Mouse (Mus musculus) MEL (cell line): ENCODE results near the gene Ten1.

ENCODE experiments used
- CTCF ChIP-seq, 3 experiments: IDR thresholded peaks in 2 of 3; conservative IDR thresholded peaks in 1 of 3; 2 replicates each; pipeline ENCODE4 v1.5.1; 2011 to 2012; ENCODE audit warnings: low read length in 3 of 3, low read depth in 2 of 3, mild to moderate bottlenecking in 2 of 3, improper control_type of control experiment in 1 of 3, inconsistent platforms in 1 of 3, mixed read lengths in 1 of 3, moderate library complexity in 1 of 3; ENCODE audit not compliant: control insufficient read depth in 1 of 3, insufficient read depth in 1 of 3, poor library complexity in 1 of 3, severe bottlenecking in 1 of 3
- KAT2A ChIP-seq: conservative IDR thresholded peaks from 2 replicates; pipeline ENCODE4 v1.6.1; 2012; ENCODE audit warnings: low read depth, low read length, improper control_type of control experiment, inconsistent platforms

DNA sequence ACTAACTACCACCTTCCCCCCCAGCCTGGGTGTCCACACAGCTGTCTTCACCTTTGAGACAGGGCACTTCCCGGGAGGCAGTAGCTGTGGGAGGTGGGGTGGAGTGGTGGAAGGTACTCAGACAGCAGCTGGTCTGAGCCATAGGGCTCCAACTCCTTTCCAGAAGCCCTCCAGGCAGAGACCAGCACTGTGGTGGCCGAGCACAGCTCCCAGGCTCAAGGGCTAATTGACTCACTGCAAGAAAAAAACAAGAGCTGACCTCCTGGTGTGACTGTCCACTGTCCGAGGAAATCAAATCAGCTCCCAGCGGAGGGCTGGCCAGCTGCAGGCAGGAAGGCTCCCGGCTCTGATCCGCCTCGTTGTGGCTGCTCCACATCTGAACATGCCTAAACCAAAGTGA, 41.1 kb downstream of the Ten1 start:
- TF ChIP-seq KAT2A (no peak), CTCF (IDR thresholded peaks at IDR 0.05 in 2 of 3, conservative IDR thresholded peaks at IDR 0.05 in 1 of 3; ENCODE audit: control insufficient read depth in 1 of 3, insufficient read depth in 1 of 3, low read depth in 2 of 3, low read length in 3 of 3, poor library complexity in 1 of 3, severe bottlenecking in 1 of 3) (no peak)
